Mouse (Mus musculus) liver, adult 2 months (tissue): ENCODE measurements around the gene Map3k12.

Source experiments
- CTCF ChIP-seq: fragments of 200-500 bp; IDR thresholded peaks from 2 replicates; pipeline ENCODE4 v1.5.1; 2011; ENCODE audit warnings: low read depth, low read length, control low read depth
- POLR2A ChIP-seq: fragments of 200-500 bp; IDR thresholded peaks from 2 replicates; pipeline ENCODE4 v1.6.1; 2011; ENCODE audit warnings: low read length, control low read depth; ENCODE audit not compliant: insufficient read depth; ENCODE audit errors: extremely low read depth

GRCm38 (mm10) chr15:102527936-102528335, 11.1 kb upstream of the Map3k12 start:
- TF ChIP-seq CTCF (peak; percentile 70), POLR2A (no peak)
